Mouse (Mus musculus) E14TG2a.4 (cell line): ENCODE results near the gene Ccser2.

ENCODE experiments used
- H3K27me3 ChIP-seq: 2 replicates; pipeline ENCODE4 v1.6.1; 2014; ENCODE audit warnings: low read length, control low read depth; ENCODE audit not compliant: insufficient read depth
- H3K36me3 ChIP-seq: 2 replicates; pipeline ENCODE4 v1.6.1; 2014; ENCODE audit warnings: low read length, control low read depth; ENCODE audit not compliant: insufficient read depth
- H3K4me1 ChIP-seq: replicated peaks from 2 replicates; pipeline ENCODE4 v1.6.1; 2014; ENCODE audit warnings: low read depth, low read length, control low read depth
- H3K4me3 ChIP-seq: replicated peaks from 2 replicates; pipeline ENCODE4 v1.5.1; 2014; ENCODE audit warnings: mild to moderate bottlenecking, low read length
- H3K9me3 ChIP-seq: 2 replicates; pipeline ENCODE4 v1.6.1; 2014; ENCODE audit warnings: low read length, control low read depth
- CTCF ChIP-seq: conservative IDR thresholded peaks from 2 replicates; pipeline ENCODE4 v1.5.1; 2014; ENCODE audit warnings: low read length
- NANOG ChIP-seq: IDR thresholded peaks from 2 replicates; pipeline ENCODE4 v1.6.1; 2014; ENCODE audit warnings: borderline replicate concordance, low read length, mixed read lengths
- POU5F1 ChIP-seq: IDR thresholded peaks from 2 replicates; pipeline ENCODE4 v1.6.1; 2014; ENCODE audit warnings: low read length, borderline replicate concordance

Gene Ccser2

DNA sequence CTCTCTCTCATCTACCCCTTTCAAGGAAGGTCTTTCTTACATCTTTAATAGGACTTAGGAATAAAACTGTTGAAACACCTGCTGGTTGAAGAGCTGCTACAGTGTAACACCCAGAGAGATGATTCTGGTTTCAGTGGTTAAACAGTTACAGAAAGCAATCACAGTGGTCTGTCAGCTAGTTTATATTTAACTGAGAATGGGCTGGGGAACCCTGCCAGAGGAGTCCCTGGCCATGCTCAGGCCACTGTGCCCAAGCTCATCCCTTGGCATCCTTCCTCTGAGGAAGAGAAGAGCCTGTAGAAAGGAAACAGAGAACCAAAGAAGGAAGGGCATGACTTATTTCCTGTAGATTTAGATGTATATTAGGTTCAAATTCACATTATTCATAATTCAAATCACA lies 21.2 kb upstream of the Ccser2 start:
- no peak overlapping the region for H3K4me3 ChIP-seq
- H3K27me3 ChIP-seq: no peaks in the 10 kb centered on the region
- TF ChIP-seq CTCF (no peak), NANOG (no peak), POU5F1 (no peak)
- no peaks in the 10 kb centered on the region for H3K9me3 ChIP-seq
- no peaks in the 10 kb centered on the region for H3K36me3 ChIP-seq
- no peaks in the 10 kb centered on the region for H3K4me1 ChIP-seq

DNA sequence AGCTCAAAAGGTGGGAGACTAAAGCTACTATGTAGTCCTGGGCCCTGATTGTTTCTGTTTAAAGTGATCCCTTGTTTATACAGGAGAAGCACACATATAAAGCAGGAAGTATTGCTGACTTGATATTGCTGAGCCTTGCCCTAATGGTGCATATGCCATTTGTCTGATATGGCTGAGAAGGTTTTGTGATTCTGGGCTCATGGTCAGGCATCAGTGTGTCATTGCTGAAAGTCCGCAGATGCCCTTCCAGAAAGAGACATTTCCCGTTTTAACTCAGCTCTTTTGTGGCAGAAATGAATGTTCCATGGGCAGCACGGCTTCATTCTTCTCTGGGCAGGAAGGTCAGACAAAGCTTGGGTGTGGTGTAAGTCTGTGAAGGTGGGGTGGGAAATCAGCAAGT lies 17.1 kb upstream of the Ccser2 start:
- H3K27me3 ChIP-seq: no peaks in the 10 kb centered on the region
- no peaks in the 10 kb centered on the region for H3K4me1 ChIP-seq
- H3K9me3 ChIP-seq: no peaks in the 10 kb centered on the region
- no peaks in the 10 kb centered on the region for H3K36me3 ChIP-seq
- no peak for TF ChIP-seq CTCF
- TF ChIP-seq POU5F1: no peak
- no peak for TF ChIP-seq NANOG
- no peak overlapping the region for H3K4me3 ChIP-seq

DNA sequence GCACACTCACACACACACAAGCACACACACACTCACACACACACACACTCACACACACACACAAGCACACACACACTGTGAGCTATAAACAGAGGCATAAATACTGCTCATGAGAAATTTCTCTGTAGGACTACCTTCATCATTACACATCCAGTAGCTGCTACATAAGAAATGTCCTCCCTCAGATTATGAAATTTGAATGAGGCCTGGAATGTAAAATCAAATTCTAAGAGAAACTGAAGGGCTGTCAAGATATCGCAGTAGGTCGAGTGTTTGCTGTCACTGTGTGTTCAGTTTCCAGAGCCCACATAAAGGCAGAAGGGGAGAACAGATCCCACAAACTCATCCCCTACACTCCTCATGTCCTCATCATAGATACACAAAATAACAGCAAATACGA lies 6.4 kb upstream of the Ccser2 start:
- H3K4me1 ChIP-seq: no peaks in the 10 kb centered on the region; the same call in 1 of the 2 replicates
- TF ChIP-seq CTCF: no peak
- no peak for TF ChIP-seq POU5F1
- TF ChIP-seq NANOG: no peak
- no peaks in the 10 kb centered on the region for H3K36me3 ChIP-seq
- no peak overlapping the region for H3K4me3 ChIP-seq
- no peaks in the 10 kb centered on the region for H3K9me3 ChIP-seq
- no peaks in the 10 kb centered on the region for H3K27me3 ChIP-seq

DNA sequence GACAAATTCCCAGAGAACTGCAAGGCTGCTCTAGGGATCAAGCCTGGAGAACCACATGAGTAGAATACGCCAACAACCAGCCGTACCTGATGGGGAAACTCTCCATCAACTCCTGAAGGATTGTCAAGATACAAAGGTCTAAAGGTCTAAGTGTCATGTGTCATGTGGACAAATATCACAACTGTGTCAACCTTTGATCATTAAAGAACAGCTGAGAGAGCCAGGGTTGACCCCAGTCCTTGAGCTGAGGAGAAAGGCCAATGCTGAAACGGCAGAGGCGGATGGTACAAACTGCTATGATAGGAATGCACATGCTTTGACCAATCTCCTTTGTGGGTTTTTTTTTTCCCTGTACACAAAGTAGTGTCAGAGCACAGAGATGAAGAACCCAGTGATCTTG lies 2.6 kb upstream of the Ccser2 start:
- no peaks in the 10 kb centered on the region for H3K27me3 ChIP-seq
- H3K4me3 ChIP-seq: no peak overlapping the region
- H3K36me3 ChIP-seq: no peaks in the 10 kb centered on the region
- no peaks in the 10 kb centered on the region for H3K9me3 ChIP-seq
- TF ChIP-seq CTCF: no peak
- TF ChIP-seq NANOG: no peak
- TF ChIP-seq POU5F1: no peak
- peaks cover 16% of the 10 kb centered on the region for H3K4me1 ChIP-seq

DNA sequence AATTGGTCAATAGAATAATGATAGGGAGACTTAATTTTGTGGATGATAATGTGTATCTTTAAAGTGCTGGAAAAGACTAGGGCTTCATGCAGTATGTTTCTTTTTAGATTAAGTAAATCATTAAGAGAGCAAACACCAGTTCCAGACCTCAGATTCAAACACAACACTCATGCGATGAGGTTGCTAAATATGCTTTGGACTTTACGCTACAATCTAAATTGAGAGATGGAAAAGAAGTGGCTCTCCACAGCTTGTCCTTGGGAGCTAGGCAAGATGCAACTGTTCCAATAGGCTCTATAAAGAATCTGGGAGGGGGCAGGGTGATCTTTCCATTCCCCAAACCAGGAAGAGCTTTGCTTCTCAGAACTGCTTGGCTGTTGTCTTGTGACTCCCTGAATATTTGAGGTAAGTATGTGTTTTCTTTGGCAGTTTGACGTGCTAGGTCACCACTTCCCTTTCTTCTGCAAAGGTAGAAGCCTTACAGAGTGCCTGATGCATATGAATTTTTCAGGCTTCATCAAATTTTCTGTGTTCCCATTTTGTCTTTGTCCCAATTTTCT lies 1.4 kb upstream of the Ccser2 start:
- no peak for TF ChIP-seq CTCF
- TF ChIP-seq POU5F1: no peak
- TF ChIP-seq NANOG: no peak

DNA sequence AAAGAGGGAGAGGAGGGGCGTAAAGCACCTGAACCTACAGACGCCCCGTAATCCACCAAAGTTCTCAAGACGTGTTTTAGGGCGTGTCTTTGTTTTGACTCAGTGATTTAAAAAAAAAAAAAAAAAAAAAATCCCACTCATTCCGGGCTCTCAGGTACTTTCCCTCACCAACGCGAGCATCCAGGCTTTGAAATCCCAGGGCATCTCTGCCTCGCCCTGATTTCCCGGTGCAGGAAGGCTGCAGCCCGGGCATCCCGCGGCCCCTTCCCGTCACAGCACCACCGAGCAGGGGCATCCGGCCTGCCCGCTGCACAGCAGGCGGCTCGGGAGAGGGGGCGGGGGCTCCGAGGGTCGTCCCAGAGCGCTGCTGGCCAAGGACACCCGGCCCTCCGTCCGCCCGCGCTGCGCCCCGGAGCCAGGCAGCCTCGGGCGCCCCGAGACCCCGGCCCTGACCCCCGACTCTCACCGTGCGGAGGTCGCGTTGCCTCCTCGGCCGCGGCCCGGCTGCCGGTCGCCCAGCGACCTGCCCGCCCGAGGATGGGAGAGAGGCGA lies 425 bp downstream of the Ccser2 start:
- TF ChIP-seq POU5F1 (no peak), NANOG (no peak), CTCF (no peak)
- no peaks in the 10 kb centered on the region for H3K27me3 ChIP-seq
- H3K4me3 ChIP-seq: peak overlapping the region; percentile 92
- H3K36me3 ChIP-seq: no peaks in the 10 kb centered on the region
- no peaks in the 10 kb centered on the region for H3K9me3 ChIP-seq
- peaks cover 25% of the 10 kb centered on the region for H3K4me1 ChIP-seq

More for the DNA sequence above, 1.4 kb upstream of the Ccser2 start:
- H3K4me3 ChIP-seq: no peak overlapping the region
- no peaks in the 10 kb centered on the region for H3K36me3 ChIP-seq
- peaks cover 25% of the 10 kb centered on the region for H3K4me1 ChIP-seq
- no peaks in the 10 kb centered on the region for H3K9me3 ChIP-seq
- H3K27me3 ChIP-seq: no peaks in the 10 kb centered on the region

DNA sequence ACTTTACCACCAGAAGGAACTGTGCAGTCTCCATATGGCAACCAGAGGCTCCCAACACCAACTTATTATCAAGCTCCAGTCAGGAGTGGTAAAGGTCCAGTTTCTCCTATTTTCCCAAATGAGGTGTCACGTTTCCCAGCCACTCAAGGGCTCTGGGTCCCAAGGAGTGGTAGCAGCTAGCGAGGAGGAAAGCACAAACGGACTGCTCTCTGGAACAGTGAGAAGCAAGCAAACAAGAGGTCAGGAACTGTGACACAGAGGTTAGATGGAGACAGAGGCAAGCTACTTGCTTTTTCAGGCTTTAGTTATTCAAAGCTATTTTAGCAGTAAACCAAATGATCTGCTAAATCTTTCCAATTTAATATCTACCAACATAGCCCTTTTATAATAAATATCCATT lies 3.2 kb downstream of the Ccser2 start:
- Histone ChIP-seq H3K27me3 (no peaks in the 10 kb centered on the region), H3K4me1 (peaks cover 33% of the 10 kb centered on the region), H3K4me3 (no peak overlapping the region), H3K9me3 (no peaks in the 10 kb centered on the region), H3K36me3 (no peaks in the 10 kb centered on the region)
- TF ChIP-seq CTCF (no peak), POU5F1 (no peak), NANOG (no peak)

DNA sequence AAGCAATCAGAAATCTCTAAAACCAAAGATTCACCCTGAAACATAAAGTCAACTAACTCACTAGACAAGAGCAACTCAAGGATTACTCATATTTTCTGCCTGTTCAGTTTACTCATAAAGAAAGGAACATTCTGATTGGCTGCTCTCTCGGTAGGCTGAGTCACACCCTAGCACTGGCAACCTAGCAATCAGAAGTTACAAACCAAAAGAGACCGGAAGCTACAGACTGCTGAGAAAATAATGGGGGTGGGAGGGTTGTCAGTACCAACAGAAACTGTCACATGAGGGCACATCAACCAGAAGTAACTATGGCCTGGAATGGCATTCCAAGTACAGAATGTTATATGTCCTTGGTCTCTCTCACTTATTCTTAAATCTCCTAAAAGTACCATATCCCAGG lies 6.1 kb downstream of the Ccser2 start:
- no peaks in the 10 kb centered on the region for H3K9me3 ChIP-seq
- no peak overlapping the region for H3K4me3 ChIP-seq
- H3K4me1 ChIP-seq: peaks cover 28% of the 10 kb centered on the region
- H3K27me3 ChIP-seq: no peaks in the 10 kb centered on the region
- H3K36me3 ChIP-seq: no peaks in the 10 kb centered on the region
- TF ChIP-seq CTCF (no peak), NANOG (no peak), POU5F1 (no peak)

DNA sequence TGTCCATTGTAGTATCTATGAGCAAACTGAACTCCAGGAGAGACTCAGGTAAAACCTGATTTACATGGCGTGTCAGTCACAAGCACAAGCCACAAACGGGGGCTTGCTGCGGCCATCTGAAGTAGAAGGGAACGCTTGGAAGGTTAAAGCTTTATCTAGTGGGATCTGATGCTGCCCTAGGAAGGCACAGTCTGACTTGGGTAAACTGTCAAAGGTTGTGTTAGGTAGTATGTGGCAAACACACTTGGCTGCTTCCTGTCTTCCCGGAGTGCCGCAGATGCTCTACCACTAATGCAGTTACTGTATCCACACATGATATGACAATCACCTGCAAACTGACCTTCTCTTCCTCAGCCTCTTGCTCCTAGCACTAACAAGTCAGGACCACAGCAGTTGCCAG lies 10.9 kb downstream of the Ccser2 start:
- peaks cover 17% of the 10 kb centered on the region for H3K4me1 ChIP-seq
- H3K36me3 ChIP-seq: no peaks in the 10 kb centered on the region
- H3K4me3 ChIP-seq: no peak overlapping the region
- no peaks in the 10 kb centered on the region for H3K27me3 ChIP-seq
- no peak for TF ChIP-seq NANOG
- no peak for TF ChIP-seq POU5F1
- no peak for TF ChIP-seq CTCF
- H3K9me3 ChIP-seq: no peaks in the 10 kb centered on the region
